Mouse (Mus musculus): ENCODE results near the gene Spock3. TPM values are rescaled to one million over a fixed set of nuclear protein-coding genes. Genes with fewer than 3 reads are reported as not detected.

Spock3 gene
- polyA plus RNA-seq (2014; fragmentation: Illumina TruSeq; extraction: RNeasy Lipid Tissue Mini Kit (QIAGEN cat#74804); ENCODE audit: low read depth, low replicate concordance): 0.52 TPM

DNA sequence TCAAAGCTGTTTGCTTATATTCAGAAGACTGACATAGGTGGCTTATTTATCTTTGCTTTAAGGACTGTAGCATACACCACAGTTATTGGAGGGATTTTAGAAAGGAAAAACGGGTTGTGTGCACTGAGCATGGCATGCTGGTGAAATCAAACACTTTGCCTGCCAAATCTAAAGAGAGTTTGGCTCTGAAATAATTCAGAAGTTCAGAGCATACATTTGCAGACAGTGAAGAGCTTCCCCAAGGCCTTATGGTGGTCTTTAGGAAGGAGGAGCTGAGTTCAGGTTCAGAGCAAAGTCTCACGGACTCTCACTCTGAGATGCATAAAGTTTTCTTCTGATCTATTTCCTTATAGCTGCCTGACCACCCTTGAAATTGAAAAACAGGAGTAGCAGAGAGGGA is at the start of gene Spock3:
Gene Spock3 (plus strand): TSS at position 301 of the 400 bp plus-strand sequence.

